Mouse (Mus musculus): ENCODE measurements around the gene Nab1. TPM values are rescaled to one million over a fixed set of nuclear protein-coding genes. Genes with fewer than 3 reads are reported as not detected.

The Nab1 gene
- polyA plus RNA-seq, 2 experiments from 2014 or later: 16.0 to 21.9 TPM

GRCm38 (mm10) chr1:52470811-52471489 lies 29.5 kb downstream of the Nab1 start:
- ATAC-seq: no peak

GRCm38 (mm10) chr1:52470326-52470725 lies 30.2 kb downstream of the Nab1 start:
- no peak for ATAC-seq

GRCm38 (mm10) chr1:52466518-52467120 lies 33.9 kb downstream of the Nab1 start:
- ATAC-seq: no peak

- ATAC-seq: no peak
Observed at GRCm38 (mm10) chr1:52465830-52466229, 34.6 kb downstream of the Nab1 start.

- no peak for ATAC-seq
Observed at GRCm38 (mm10) chr1:52465264-52465663, 35.2 kb downstream of the Nab1 start.

- ATAC-seq: no peak
Observed at GRCm38 (mm10) chr1:52463305-52463704, 37.2 kb downstream of the Nab1 start.

- ATAC-seq: no peak
Observed at GRCm38 (mm10) chr1:52456571-52456970, 43.9 kb downstream of the Nab1 start.

- ATAC-seq: peak; percentile 66
Observed at GRCm38 (mm10) chr1:52454509-52455001, 45.9 kb downstream of the Nab1 start.

- ATAC-seq: no peak
Observed at GRCm38 (mm10) chr1:52451360-52451759, 49.1 kb downstream of the Nab1 start.

- ATAC-seq: no peak
Observed at GRCm38 (mm10) chr1:52435856-52436255, 64.6 kb downstream of the Nab1 start.

- no peak for ATAC-seq
Observed at GRCm38 (mm10) chr1:52434085-52434484, 66.4 kb downstream of the Nab1 start.

GRCm38 (mm10) chr1:52431806-52432205 lies 68.7 kb downstream of the Nab1 start:
- ATAC-seq: no peak

GRCm38 (mm10) chr1:52430606-52431005 lies 69.9 kb downstream of the Nab1 start:
- no peak for ATAC-seq

GRCm38 (mm10) chr1:52430116-52430515 lies 70.4 kb downstream of the Nab1 start:
- no peak for ATAC-seq

- ATAC-seq: no peak
Observed at GRCm38 (mm10) chr1:52427841-52428464, 72.5 kb downstream of the Nab1 start.

GRCm38 (mm10) chr1:52423846-52424245 lies 76.6 kb downstream of the Nab1 start:
- no peak for ATAC-seq

- ATAC-seq: no peak
Observed at GRCm38 (mm10) chr1:52423057-52423456, 77.4 kb downstream of the Nab1 start.

GRCm38 (mm10) chr1:52422137-52422536 lies 78.3 kb downstream of the Nab1 start:
- ATAC-seq: no peak

GRCm38 (mm10) chr1:52421623-52422022 lies 78.9 kb downstream of the Nab1 start:
- no peak for ATAC-seq

GRCm38 (mm10) chr1:52419088-52419819 lies 81.2 kb downstream of the Nab1 start:
- peak; percentile 72 for ATAC-seq

Data from CD4-positive, CD25-positive, alpha-beta regulatory T cell, adult 4 months (primary cell).